Mouse (Mus musculus): ENCODE measurements around the gene Nkx2-5.

Gene Nkx2-5

DNA sequence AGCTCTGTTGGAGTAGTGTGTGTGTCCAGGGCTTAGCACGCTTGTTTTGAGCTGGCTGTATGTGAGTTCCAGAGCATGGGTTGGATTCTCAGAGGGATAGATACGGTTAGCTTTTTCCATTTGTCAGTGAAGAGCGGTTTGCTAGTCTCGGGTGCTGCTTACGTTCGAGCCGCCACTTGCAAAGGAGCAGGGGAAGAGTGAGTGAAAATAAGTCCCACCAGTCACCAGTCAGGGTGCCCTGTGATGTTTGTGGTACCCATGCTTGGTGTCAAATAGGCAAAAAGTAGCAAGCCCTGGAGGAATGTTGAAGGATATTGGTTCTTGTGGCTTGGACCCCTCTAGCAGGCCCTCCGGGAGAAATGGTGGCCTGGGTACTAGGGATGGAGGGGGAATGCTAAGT, 55.8 kb downstream of the Nkx2-5 start:
- DNase-seq (ENCODE audit: low spot score): no peak
